In the genomic region with DNA sequence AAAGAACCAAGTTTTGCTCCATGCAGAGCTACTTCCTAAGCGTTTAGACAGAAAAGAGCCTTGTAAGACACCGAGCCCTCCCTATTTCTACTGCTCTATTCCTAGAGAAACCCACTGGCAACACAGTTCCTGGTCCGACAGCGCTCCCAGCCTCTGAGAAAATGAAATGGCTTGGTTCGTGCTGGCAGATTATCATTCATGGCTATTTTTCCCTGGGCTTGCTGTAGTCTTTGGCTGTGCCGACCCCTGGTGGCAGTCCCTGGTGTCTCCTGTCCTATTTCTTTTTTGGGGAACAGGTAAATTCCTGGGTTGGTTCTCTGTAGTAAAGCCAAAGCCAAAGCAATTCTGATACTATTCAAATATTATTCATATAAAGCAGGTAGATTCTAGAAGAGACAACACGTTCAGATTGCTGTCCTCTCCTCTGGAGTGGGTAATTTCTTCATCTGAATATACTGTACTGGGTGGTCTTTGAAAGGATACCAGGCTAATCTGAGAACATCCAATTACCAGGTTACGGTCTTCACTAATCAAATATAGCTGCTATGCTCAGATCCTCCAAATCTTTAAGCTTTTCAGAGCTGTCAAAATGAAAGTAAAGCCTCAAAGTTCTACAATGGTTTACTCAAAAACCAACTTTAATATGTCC, we compare ENCODE assay signal across 9 mouse cellular contexts.
DNase-seq lines count a peak whose midpoint lies in the region; ATAC-seq and TF ChIP-seq lines count a peak whose summit lies in the region.
"Had no signal": no experiment of that assay in that cellular context is flagged by ENCODE, and none has a peak within 500 bp of the region (broad histone marks: within the 10 kb centered on the region; RNA-seq: fewer than 3 reads in every experiment).

No protein-coding gene starts in this region.

- 0 out of 2 replicates have a peak, but pooled peaks have one; percentile 12 for TF ChIP-seq EP300 in liver, embryonic 14.5 days (IDR thresholded peaks at IDR 0.05; ENCODE audit: low read depth)

- intact Hi-C loops in heart, postnatal 10 days (cut with DNase I) = loop anchor here (1.0 to 10.0 kb wide), 5 partner anchors 129 to 509 kb away; a partner anchor contains a TSS

- peak; percentile 90 for TF ChIP-seq CTCF in liver, embryonic 14.5 days (IDR thresholded peaks at IDR 0.05; ENCODE audit: low read depth)

- no peak overlapping the region for H3K4me2 ChIP-seq in forebrain, embryonic 14.5 days (ENCODE audit: low read length)
- H3K4me2 ChIP-seq in liver, embryonic 14.5 days (ENCODE audit: low read depth) = no peak overlapping the region
- no peak overlapping the region for H3K4me2 ChIP-seq in neural tube, embryonic 14.5 days (ENCODE audit: low read depth, low read length)

- no peak overlapping the region for H3K4me3 ChIP-seq in forebrain, embryonic 14.5 days (ENCODE audit: low read depth, low read length)
- no peak overlapping the region for H3K4me3 ChIP-seq in liver, embryonic 14.5 days (ENCODE audit: insufficient read depth in 1 of 2, low read depth in 2 of 2, low read length in 2 of 2)
- no peak overlapping the region for H3K4me3 ChIP-seq in neural tube, embryonic 14.5 days (ENCODE audit: low read depth, low read length)
- H3K4me3 ChIP-seq: megakaryocyte, embryonic 14.5 days had no signal

- peaks cover 16% of the 10 kb centered on the region for H3K36me3 ChIP-seq in forebrain, embryonic 14.5 days (ENCODE audit: control insufficient read depth, insufficient read depth, low read length)
- H3K36me3 ChIP-seq in liver, embryonic 14.5 days (replicated peaks; ENCODE audit: control insufficient read depth, insufficient read depth, low read depth) = no peaks in the 10 kb centered on the region
- no peaks in the 10 kb centered on the region for H3K36me3 ChIP-seq in neural tube, embryonic 14.5 days (ENCODE audit: control insufficient read depth, insufficient read depth, low read length)

- no peak overlapping the region for H3K9ac ChIP-seq in forebrain, embryonic 14.5 days (ENCODE audit: low read length)
- H3K9ac ChIP-seq in liver, embryonic 14.5 days (replicated peaks) = no peak overlapping the region
- H3K9ac ChIP-seq in neural tube, embryonic 14.5 days (replicated peaks; ENCODE audit: low read depth, low read length) = no peak overlapping the region

- peak; percentile 83 for ATAC-seq in forebrain, embryonic 14.5 days
- ATAC-seq in liver, embryonic 14.5 days (ENCODE audit: insufficient read depth) = peak; percentile 70
- ATAC-seq in neural tube, embryonic 14.5 days (ENCODE audit: low read depth) = peak; percentile 84

- no peaks in the 10 kb centered on the region for H3K27me3 ChIP-seq in forebrain, embryonic 14.5 days (replicated peaks; ENCODE audit: control insufficient read depth, insufficient read depth, low read length)
- H3K27me3 ChIP-seq in liver, embryonic 14.5 days (ENCODE audit: control insufficient read depth, insufficient read depth, low read length) = no peaks in the 10 kb centered on the region
- no peaks in the 10 kb centered on the region for H3K27me3 ChIP-seq in neural tube, embryonic 14.5 days (ENCODE audit: control insufficient read depth, insufficient read depth, low read length)

- H3K27ac ChIP-seq in forebrain, embryonic 14.5 days (ENCODE audit: low read depth, low read length) = no peak overlapping the region
- no peak overlapping the region for H3K27ac ChIP-seq in liver, embryonic 14.5 days
- H3K27ac ChIP-seq in neural tube, embryonic 14.5 days (ENCODE audit: low read depth, low read length) = no peak overlapping the region

- 50% methylated on average over 8 of the region's 8 CpGs for WGBS in forebrain, embryonic 14.5 days
- 42% methylated on average over 8 of the region's 8 CpGs for WGBS in liver, embryonic 14.5 days (ENCODE audit: insufficient replicate concordance)
- WGBS in neural tube, embryonic 14.5 days = 51% methylated on average over 8 of the region's 8 CpGs

- no peaks in the 10 kb centered on the region for H3K9me3 ChIP-seq in forebrain, embryonic 14.5 days (replicated peaks; ENCODE audit: control insufficient read depth, low read length)
- H3K9me3 ChIP-seq in liver, embryonic 14.5 days (ENCODE audit: control insufficient read depth, low read length) = no peaks in the 10 kb centered on the region
- peaks cover 2% of the 10 kb centered on the region; the same call in 1 of the 2 replicates for H3K9me3 ChIP-seq in neural tube, embryonic 14.5 days (ENCODE audit: control insufficient read depth, low read length)

- H3K4me1 ChIP-seq in forebrain, embryonic 14.5 days (ENCODE audit: control insufficient read depth, insufficient read depth, low read length) = no peaks in the 10 kb centered on the region
- H3K4me1 ChIP-seq in liver, embryonic 14.5 days (replicated peaks; ENCODE audit: control insufficient read depth in 2 of 2, insufficient read depth in 2 of 2, low read length in 1 of 2) = 0 out of 4 replicates have a peak, but pooled peaks cover 0 to 2% of the 10 kb centered on the region in 2 experiments
- H3K4me1 ChIP-seq in neural tube, embryonic 14.5 days (ENCODE audit: control insufficient read depth, insufficient read depth, low read length) = no peaks in the 10 kb centered on the region

- peak; percentile 93 for DNase-seq in ES-CJ7 (ENCODE audit: low read depth, low spot score)
- peak; percentile 65 for DNase-seq in c-Kit-positive CD71-positive TER-119-positive erythroid progenitor cells, embryonic 14.5 days (ENCODE audit: low spot score)
- peak; percentile 86 for DNase-seq in forebrain, embryonic 14.5 days (ENCODE audit: low spot score)
- DNase-seq in heart, postnatal 10 days = peak; percentile 86
- DNase-seq in kidney, postnatal 36 days = peak; percentile 76 to 86
- peak; percentile 38 to 59 (median 46) for DNase-seq in liver, embryonic 14.5 days (ENCODE audit: low read depth in 3 of 3, low spot score in 3 of 3)
- DNase-seq in testis, postnatal 14 days (ENCODE audit: low spot score) = peak; percentile 28

Comparison
In these comparisons a context has a peak if more than half of its experiments do, and no peak if none do; other contexts are left out.
1. DNase-seq: peak in every context shown above with its lines; median percentile 93 in ES-CJ7; 86 in forebrain, embryonic 14.5 days; 86 in heart, postnatal 10 days; 81 in kidney, postnatal 36 days; 65 in c-Kit-positive CD71-positive TER-119-positive erythroid progenitor cells, embryonic 14.5 days; 46 in liver, embryonic 14.5 days; 28 in testis, postnatal 14 days.